Mouse (Mus musculus) liver, adult 2 months (tissue): ENCODE results near the gene Clic4. TPM values are rescaled to one million over a fixed set of nuclear protein-coding genes. Genes with fewer than 3 reads are reported as not detected.
A peak's percentile ranks its signal among the peaks of the same experiment; 100 is the strongest.

Experiments
- DNase-seq: peaks from one replicate; pipeline ENCODE4 v3.0.0-alpha.2; 2011; ENCODE audit warnings: low read depth, low spot score; ENCODE audit errors: extremely low read depth
- H3K27ac ChIP-seq: fragments of 200-500 bp; replicated peaks from 2 replicates; pipeline ENCODE4 v1.5.1; 2012; ENCODE audit warnings: low read depth, mild to moderate bottlenecking, control low read depth, inconsistent platforms, low read length; ENCODE audit not compliant: insufficient read depth
- H3K27me3 ChIP-seq: fragments of 200-500 bp; 2 replicates; pipeline ENCODE4 v1.6.1; 2012; ENCODE audit warnings: mild to moderate bottlenecking, moderate library complexity, low read length, inconsistent platforms; ENCODE audit not compliant: control insufficient read depth, insufficient read depth
- H3K36me3 ChIP-seq: fragments of 200-500 bp; 2 replicates; pipeline ENCODE4 v1.6.1; 2012; ENCODE audit warnings: low read length, inconsistent platforms; ENCODE audit not compliant: control insufficient read depth, insufficient read depth
- H3K4me1 ChIP-seq: fragments of 200-500 bp; 2 replicates; pipeline ENCODE4 v1.6.1; 2011; ENCODE audit warnings: low read length; ENCODE audit not compliant: control insufficient read depth, insufficient read depth
- H3K4me3 ChIP-seq: fragments of 200-500 bp; 2 replicates; pipeline ENCODE4 v1.5.1; 2011; ENCODE audit warnings: low read depth, mild to moderate bottlenecking, control low read depth, low read length, moderate library complexity; ENCODE audit not compliant: insufficient read depth
- H3K79me2 ChIP-seq: fragments of 200-500 bp; 2 replicates; pipeline ENCODE4 v1.6.1; 2012; ENCODE audit warnings: inconsistent platforms, mild to moderate bottlenecking, low read length, moderate library complexity; ENCODE audit not compliant: control insufficient read depth, insufficient read depth
- H3K9ac ChIP-seq: fragments of 200-500 bp; 2 replicates; pipeline ENCODE4 v1.6.1; 2012; ENCODE audit warnings: low read depth, mild to moderate bottlenecking, control low read depth, inconsistent platforms, low read length
- CTCF ChIP-seq: fragments of 200-500 bp; IDR thresholded peaks from 2 replicates; pipeline ENCODE4 v1.5.1; 2011; ENCODE audit warnings: low read depth, low read length, control low read depth
- POLR2A ChIP-seq: fragments of 200-500 bp; IDR thresholded peaks from 2 replicates; pipeline ENCODE4 v1.6.1; 2011; ENCODE audit warnings: low read length, control low read depth; ENCODE audit not compliant: insufficient read depth; ENCODE audit errors: extremely low read depth
- WGBS: fragments of 180-500 bp; shearing (Covaris S2); methylation state at CpG from one replicate; pipeline ENCODE4 v1.1.7; 2018; 5-methylcytosine and 5-hydroxymethylcytosine counted together
- polyA plus RNA-seq: library from polyadenylated mRNA; depleted of rRNA; stranded (reverse); fragments of >200 nt; gene quantifications from 2 replicates; pipeline ENCODE4 v1.2.3, GENCODE M21; 2012
- total RNA-seq: library from RNA; depleted of rRNA; stranded (reverse); fragments of >200 nt; gene quantifications from 2 replicates; pipeline ENCODE4 v1.2.3, GENCODE M21; 2014

The Clic4 gene
- total and polyA plus RNA-seq, 2 experiments = 23.0 to 30.8 TPM

GRCm38 (mm10) chr4:135297931-135298546 is 25.4 kb upstream of the Clic4 start:
- peak overlapping the region; percentile 11; the same call in 1 of the 2 replicates for H3K9ac ChIP-seq
- no peak overlapping the region for H3K4me3 ChIP-seq
- no peak for TF ChIP-seq CTCF
- peaks cover 13% of the 10 kb centered on the region for H3K4me1 ChIP-seq
- no peaks in the 10 kb centered on the region for H3K27me3 ChIP-seq
- no peak for DNase-seq
- WGBS = 81% methylated on average over 15 of the region's 15 CpGs
- no peaks in the 10 kb centered on the region for H3K79me2 ChIP-seq
- no peaks in the 10 kb centered on the region for H3K36me3 ChIP-seq
- H3K27ac ChIP-seq = no peak overlapping the region

- no peak overlapping the region for H3K9ac ChIP-seq
- no peaks in the 10 kb centered on the region for H3K27me3 ChIP-seq
- DNase-seq = no peak
- H3K4me3 ChIP-seq = no peak overlapping the region
- no peak for TF ChIP-seq POLR2A
- TF ChIP-seq CTCF = no peak
- H3K4me1 ChIP-seq = peaks cover 9% of the 10 kb centered on the region
- 92% methylated on average over 7 of the region's 7 CpGs for WGBS
- H3K27ac ChIP-seq = no peak overlapping the region
- no peaks in the 10 kb centered on the region for H3K79me2 ChIP-seq
- H3K36me3 ChIP-seq = no peaks in the 10 kb centered on the region
Measured at GRCm38 (mm10) chr4:135297146-135297545, 24.5 kb upstream of the Clic4 start.

- H3K79me2 ChIP-seq = no peaks in the 10 kb centered on the region
- TF ChIP-seq CTCF (no peak), POLR2A (no peak)
- no peak overlapping the region for H3K4me3 ChIP-seq
- DNase-seq = no peak
- H3K27me3 ChIP-seq = no peaks in the 10 kb centered on the region
- no peak overlapping the region for H3K9ac ChIP-seq
- no peaks in the 10 kb centered on the region for H3K36me3 ChIP-seq
- no peak overlapping the region for H3K27ac ChIP-seq
- peaks cover 7% of the 10 kb centered on the region for H3K4me1 ChIP-seq
Measured at GRCm38 (mm10) chr4:135296565-135296964, 24.0 kb upstream of the Clic4 start.

GRCm38 (mm10) chr4:135293813-135294212 is 21.2 kb upstream of the Clic4 start:
- Histone ChIP-seq H3K36me3 (no peaks in the 10 kb centered on the region), H3K4me3 (no peak overlapping the region), H3K27ac (no peak overlapping the region), H3K4me1 (peaks cover 6% of the 10 kb centered on the region), H3K9ac (no peak overlapping the region), H3K79me2 (no peaks in the 10 kb centered on the region), H3K27me3 (no peaks in the 10 kb centered on the region)
- DNase-seq = no peak
- TF ChIP-seq CTCF (no peak), POLR2A (no peak)
- WGBS = 72% methylated on average over 3 of the region's 3 CpGs

DNA sequence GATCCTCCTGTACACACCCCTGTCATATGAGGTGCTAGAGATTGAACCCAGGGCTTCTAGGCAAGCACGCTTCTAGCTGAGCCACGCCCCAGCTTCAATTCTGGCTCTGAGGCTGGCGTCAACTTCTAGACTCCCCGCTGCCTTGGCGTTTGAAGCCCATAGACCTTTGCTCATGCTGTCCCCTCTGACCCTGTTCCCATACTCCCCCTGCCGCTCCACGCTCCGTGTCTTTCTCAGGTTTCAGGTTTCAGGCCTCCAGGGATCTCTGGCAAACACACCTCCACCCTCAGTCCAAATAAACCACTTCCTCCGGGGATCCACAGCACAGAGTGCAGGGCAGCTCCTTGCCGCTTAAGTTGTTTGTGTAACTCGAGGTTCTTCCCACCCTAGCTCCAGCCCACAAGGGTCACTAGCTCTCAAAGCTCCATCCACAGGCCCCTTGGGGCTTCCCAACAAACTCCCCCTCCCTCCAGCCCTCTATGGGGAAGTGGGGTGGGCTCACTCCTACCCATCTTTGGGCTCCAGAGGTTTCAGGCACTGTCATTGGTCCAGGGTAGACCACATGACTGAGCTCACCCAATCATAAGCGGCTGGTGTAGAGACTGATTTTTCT is 20.0 kb upstream of the Clic4 start:
- no peaks in the 10 kb centered on the region; the same call in 1 of the 2 replicates for H3K4me1 ChIP-seq
- H3K4me3 ChIP-seq = no peak overlapping the region
- DNase-seq = peak; percentile 45
- H3K79me2 ChIP-seq = no peaks in the 10 kb centered on the region
- TF ChIP-seq POLR2A = no peak
- no peak for TF ChIP-seq CTCF
- H3K27ac ChIP-seq = no peak overlapping the region
- H3K27me3 ChIP-seq = no peaks in the 10 kb centered on the region
- no peak overlapping the region for H3K9ac ChIP-seq
- no peaks in the 10 kb centered on the region for H3K36me3 ChIP-seq
- WGBS = 17% methylated on average over 12 of the region's 12 CpGs

DNA sequence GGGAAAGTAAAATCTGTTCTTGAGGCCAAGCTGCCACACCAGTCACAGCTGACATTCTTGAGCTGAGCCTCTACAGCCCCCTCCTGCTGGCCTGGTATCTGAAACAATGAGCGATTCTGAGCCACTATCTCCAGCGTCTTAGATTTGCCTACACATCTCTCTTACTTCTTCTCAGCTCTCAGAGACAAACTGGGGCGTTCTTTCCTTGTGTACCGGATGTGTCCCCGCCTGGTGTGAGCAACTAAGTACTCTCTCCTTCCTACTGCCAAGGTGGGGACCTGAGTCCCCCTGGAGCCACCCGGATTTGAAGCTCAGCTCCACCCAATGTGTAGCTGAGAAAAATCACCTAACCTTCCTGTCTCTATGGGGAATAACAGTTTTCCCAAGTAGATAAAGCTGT is 19.2 kb upstream of the Clic4 start:
- no peak overlapping the region for H3K9ac ChIP-seq
- H3K4me1 ChIP-seq = no peaks in the 10 kb centered on the region; the same call in none of the 2 replicates

More for the DNA sequence above, 19.2 kb upstream of the Clic4 start:
- no peak overlapping the region for H3K4me3 ChIP-seq
- H3K27ac ChIP-seq = no peak overlapping the region
- TF ChIP-seq CTCF = no peak
- no peak for TF ChIP-seq POLR2A
- H3K27me3 ChIP-seq = no peaks in the 10 kb centered on the region
- H3K36me3 ChIP-seq = no peaks in the 10 kb centered on the region
- DNase-seq = no peak
- H3K79me2 ChIP-seq = no peaks in the 10 kb centered on the region
- WGBS = 76% methylated on average over 6 of the region's 6 CpGs
